Mouse (Mus musculus): ENCODE measurements around the gene Zbtb2. TPM values are rescaled to one million over a fixed set of nuclear protein-coding genes. Genes with fewer than 3 reads are reported as not detected.

The Zbtb2 gene
- total and polyA plus RNA-seq, 3 experiments: 6.1 to 11.4 (median 11.1) TPM

DNA sequence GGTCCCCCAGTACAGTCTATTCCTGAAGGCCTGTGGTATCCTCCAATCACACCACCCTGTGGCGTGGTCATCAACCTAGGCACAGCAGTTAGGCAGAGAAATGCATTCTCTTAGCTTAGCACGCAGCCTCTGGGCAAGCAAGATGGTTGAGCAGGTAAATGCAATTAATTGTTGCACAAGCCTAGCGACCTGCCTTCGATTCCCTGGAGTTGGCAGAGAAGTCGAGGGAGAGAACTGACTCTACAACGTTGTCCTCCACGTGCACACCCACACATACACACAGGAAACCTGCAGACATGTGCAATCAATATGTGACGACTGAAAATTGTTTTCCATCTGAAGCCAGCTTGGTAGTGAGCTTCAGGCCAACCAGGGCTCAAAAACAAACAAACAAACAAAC lies 64.0 kb downstream of the Zbtb2 start:
- Histone ChIP-seq H3K79me2 (replicated peaks; ENCODE audit: control insufficient read depth, extremely low read depth, insufficient read depth, poor library complexity, severe bottlenecking) (no peaks in the 10 kb centered on the region), H3K4me2 (ENCODE audit: insufficient read depth, low read depth, poor library complexity, severe bottlenecking) (no peak overlapping the region), H3K27ac (ENCODE audit: insufficient read depth, low read depth) (no peak overlapping the region), H3K36me3 (replicated peaks in 1 of 2; ENCODE audit: control insufficient read depth in 1 of 2, insufficient read depth in 1 of 2, low read length in 1 of 2) (no peaks in the 10 kb centered on the region), H3K4me1 (ENCODE audit: control insufficient read depth in 1 of 2, insufficient read depth in 2 of 2) (peaks cover 0 to 7% of the 10 kb centered on the region in 2 experiments; a peak in 1 of 4 replicates), H3K9me3 (replicated peaks; ENCODE audit: low read length) (peaks cover 2% of the 10 kb centered on the region), H3K4me3 (replicated peaks in 1 of 3; ENCODE audit: low read depth in 2 of 3, low read length in 2 of 3, poor library complexity in 1 of 3) (no peak overlapping the region), H3K27me3 (replicated peaks) (no peaks in the 10 kb centered on the region), H3K9ac (ENCODE audit: insufficient read depth, low read depth) (no peak overlapping the region)
- in situ Hi-C loops (cut with MboI; ENCODE audit: low pct_ligation_motif_present, low pct_unique_long_range_greater_than_20kb, low sequenced_read_pairs): no loop called here
- no peak for DNase-seq (ENCODE audit: extremely low read depth)
- TF ChIP-seq BHLHE40 (IDR thresholded peaks at IDR 0.05; ENCODE audit: low read depth, low read length): no peak
- dilution Hi-C loops (cut with MboI; ENCODE audit: extremely low pct_ligation_motif_present, extremely low pct_unique_long_range_greater_than_20kb, low sequenced_read_pairs): no loop called here

Other genes starting within 250 kb of the Zbtb2 start
- gene Akap12, start 121.7 kb downstream of the Zbtb2 start, total RNA-seq (2012; rRNA removed): 2.7 and 3.1 TPM in 2 replicates
- 0.51 and 0.61 TPM in 2 replicates for gene Akap12, start 121.7 kb downstream of the Zbtb2 start, total RNA-seq (2014; rRNA removed)
- 1.7 and 2.1 TPM in 2 replicates for gene Akap12, start 121.7 kb downstream of the Zbtb2 start, polyA plus RNA-seq (2012; ENCODE audit: insufficient read length, low read depth)
- gene Rmnd1, start 44.3 kb upstream of the Zbtb2 start, total RNA-seq (2012; rRNA removed): 29.1 and 29.5 TPM in 2 replicates
- gene Rmnd1, start 44.3 kb upstream of the Zbtb2 start, total RNA-seq (2014; rRNA removed): 44.4 and 44.8 TPM in 2 replicates
- 37.6 and 43.6 TPM in 2 replicates for gene Rmnd1, start 44.3 kb upstream of the Zbtb2 start, polyA plus RNA-seq (2012; ENCODE audit: insufficient read length, low read depth)
- 20.7 and 23.7 TPM in 2 replicates for gene Armt1, start 44.4 kb upstream of the Zbtb2 start, total RNA-seq (2012; rRNA removed)
- gene Armt1, start 44.4 kb upstream of the Zbtb2 start, total RNA-seq (2014; rRNA removed): 45.1 and 50.2 TPM in 2 replicates
- gene Armt1, start 44.4 kb upstream of the Zbtb2 start, polyA plus RNA-seq (2012; ENCODE audit: insufficient read length, low read depth): 28.2 and 32.1 TPM in 2 replicates
- gene Ccdc170, start 94.4 kb upstream of the Zbtb2 start, total RNA-seq (2012; rRNA removed): not detected in 2 replicates
- gene Ccdc170, start 94.4 kb upstream of the Zbtb2 start, total RNA-seq (2014; rRNA removed): not detected in 2 replicates
- gene Ccdc170, start 94.4 kb upstream of the Zbtb2 start, polyA plus RNA-seq (2012; ENCODE audit: insufficient read length, low read depth): not detected in 2 replicates
- 0.08 and 0.64 TPM in 2 replicates for gene Esr1, start 223.5 kb upstream of the Zbtb2 start, total RNA-seq (2012; rRNA removed)
- gene Esr1, start 223.5 kb upstream of the Zbtb2 start, total RNA-seq (2014; rRNA removed): 0.61 and 0.63 TPM in 2 replicates
- gene Esr1, start 223.5 kb upstream of the Zbtb2 start, polyA plus RNA-seq (2012; ENCODE audit: insufficient read length, low read depth): 0.82 and 1.0 TPM in 2 replicates